Mouse (Mus musculus): Measurements from ENCODE around the gene Megf11. TPM values are rescaled to one million over a fixed set of nuclear protein-coding genes. Genes with fewer than 3 reads are reported as not detected.
A peak's percentile ranks its signal among the peaks of the same experiment; 100 is the strongest.
"Not testable (repeated sequence)": the region's sequence is repeated elsewhere in the genome, so short reads cannot be mapped to it uniquely, and the experiment has no call there.

Gene Megf11
- polyA plus RNA-seq, 1 experiment from 2014 or later, result 12.5 TPM

DNA sequence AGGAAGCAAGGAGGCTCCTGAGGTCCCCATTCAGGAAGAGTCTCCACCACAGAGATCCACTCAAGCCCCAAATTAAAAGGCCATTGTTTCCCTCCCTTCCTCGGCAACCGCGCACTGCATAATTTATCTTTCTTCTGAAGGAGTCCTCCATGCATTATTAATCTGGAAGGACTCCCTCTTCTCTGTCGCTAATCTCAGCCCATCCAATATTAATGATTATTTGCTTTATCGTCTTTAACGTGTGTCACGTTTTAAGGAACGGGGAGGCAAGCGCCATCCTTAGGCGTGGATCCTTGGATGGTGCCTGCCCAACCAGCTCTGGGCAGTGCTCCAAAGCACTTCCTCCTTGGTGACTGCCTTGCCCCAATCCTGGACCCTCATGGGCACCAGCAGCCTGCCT lies 269.3 kb downstream of the Megf11 start:
- no peak overlapping the region for H3K9ac ChIP-seq
- no peak for ATAC-seq (ENCODE audit: low FRiP score, low read depth)
- 68% methylated on average over 10 of the region's 10 CpGs for WGBS
- peaks cover 10% of the 10 kb centered on the region for H3K4me1 ChIP-seq
- no peak overlapping the region for H3K4me2 ChIP-seq (replicated peaks)
- H3K27me3 ChIP-seq (replicated peaks), result no peaks in the 10 kb centered on the region
- H3K9me3 ChIP-seq, result no peaks in the 10 kb centered on the region
- H3K36me3 ChIP-seq, result no peaks in the 10 kb centered on the region
- no peak overlapping the region for H3K4me3 ChIP-seq
- H3K27ac ChIP-seq, result no peak overlapping the region

DNA sequence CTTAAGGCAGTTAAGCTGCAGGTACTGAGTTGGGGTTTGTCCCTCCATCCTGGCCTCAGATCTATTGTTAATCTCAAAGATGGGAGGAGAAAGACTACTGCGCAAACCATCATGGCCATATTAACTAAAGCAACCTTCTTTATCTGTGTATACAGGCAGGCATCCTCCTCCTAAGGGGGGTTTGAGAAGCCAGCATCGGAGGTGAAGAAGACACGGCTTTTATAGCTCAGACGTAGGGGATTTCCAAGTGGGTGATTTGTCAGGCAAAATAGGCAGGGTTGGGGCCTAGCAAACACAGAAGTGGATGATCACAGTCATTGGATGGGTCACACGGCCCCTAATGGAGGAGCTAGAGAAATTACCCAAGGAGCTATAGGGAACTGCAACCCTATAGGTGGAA lies 271.2 kb downstream of the Megf11 start:
- Histone ChIP-seq H3K27ac (no peak overlapping the region), H3K4me3 (no peak overlapping the region), H3K9ac (no peak overlapping the region), H3K27me3 (replicated peaks) (no peaks in the 10 kb centered on the region), H3K9me3 (no peaks in the 10 kb centered on the region), H3K4me1 (peaks cover 23% of the 10 kb centered on the region), H3K36me3 (no peaks in the 10 kb centered on the region), H3K4me2 (replicated peaks) (no peak overlapping the region)
- ATAC-seq (ENCODE audit: low FRiP score, low read depth), result no peak
- 51% methylated on average over 5 of the region's 5 CpGs for WGBS

DNA sequence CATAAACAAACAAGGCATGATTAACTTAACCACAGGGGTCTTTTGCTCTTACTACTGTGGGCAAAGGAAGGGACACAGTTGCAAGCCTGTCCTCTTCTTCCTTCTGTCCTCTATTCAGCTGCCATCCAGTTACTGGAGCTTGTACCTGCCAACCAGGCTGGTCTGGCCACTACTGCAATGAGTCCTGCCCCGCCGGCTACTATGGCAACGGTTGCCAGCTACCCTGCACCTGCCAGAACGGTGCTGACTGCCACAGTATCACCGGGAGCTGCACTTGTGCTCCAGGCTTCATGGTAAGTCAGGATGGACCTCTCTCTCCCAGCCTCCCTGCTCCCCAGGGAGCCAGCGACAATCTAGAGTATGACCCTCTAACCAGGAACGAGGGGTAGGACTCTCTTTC lies 274.8 kb downstream of the Megf11 start:
- H3K9ac ChIP-seq, result no peak overlapping the region
- no peaks in the 10 kb centered on the region for H3K36me3 ChIP-seq
- no peaks in the 10 kb centered on the region for H3K9me3 ChIP-seq
- no peak for ATAC-seq (ENCODE audit: low FRiP score, low read depth)
- no peak overlapping the region for H3K27ac ChIP-seq
- no peak overlapping the region for H3K4me2 ChIP-seq (replicated peaks)
- WGBS, result 68% methylated on average over 7 of the region's 7 CpGs
- H3K4me3 ChIP-seq, result no peak overlapping the region
- H3K27me3 ChIP-seq (replicated peaks), result no peaks in the 10 kb centered on the region
- H3K4me1 ChIP-seq, result peaks cover 30% of the 10 kb centered on the region

DNA sequence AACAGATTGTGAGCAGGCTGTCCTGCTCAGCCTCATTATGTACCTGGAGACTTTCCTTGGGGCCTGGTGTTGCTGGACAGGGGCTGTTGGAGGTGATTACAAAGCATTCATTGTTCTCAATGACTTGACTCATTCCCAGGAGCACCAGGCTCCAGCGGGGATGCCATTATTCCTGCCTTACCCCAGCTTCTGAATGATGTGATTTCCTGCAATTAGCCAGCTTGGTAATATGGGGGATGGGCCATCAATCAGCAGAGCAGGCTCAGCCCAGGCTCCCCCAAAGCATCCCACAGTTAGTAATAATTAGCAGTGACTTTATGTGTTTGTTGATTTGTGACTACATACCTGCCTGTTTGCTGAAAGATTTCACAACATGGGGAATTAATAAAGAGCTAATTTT lies 279.2 kb downstream of the Megf11 start:
- Histone ChIP-seq H3K27ac (no peak overlapping the region), H3K4me1 (peaks cover 40% of the 10 kb centered on the region)
- no peak for ATAC-seq (ENCODE audit: low FRiP score, low read depth)

DNA sequence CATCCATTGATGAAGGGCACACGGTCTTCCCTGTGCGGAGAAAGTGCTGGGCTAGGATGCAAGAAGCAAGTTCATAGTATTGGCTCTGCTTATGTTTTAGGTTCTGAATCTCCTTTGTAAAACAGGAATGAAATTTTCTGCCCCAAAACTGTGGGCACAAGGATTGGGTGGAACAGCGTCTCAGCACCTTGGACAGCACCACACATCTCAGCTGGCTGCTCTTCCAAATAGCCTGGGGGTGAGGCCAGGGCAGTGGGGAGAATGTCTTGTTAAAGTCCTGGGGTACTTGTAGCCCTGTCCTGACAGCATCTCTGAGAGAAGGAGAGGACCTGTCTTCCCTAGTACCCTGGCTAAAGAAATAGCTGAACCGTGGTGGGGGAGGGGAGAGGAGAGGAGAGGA lies 281.1 kb downstream of the Megf11 start:
- ATAC-seq (ENCODE audit: low FRiP score, low read depth), result no peak
- Histone ChIP-seq H3K36me3 (no peaks in the 10 kb centered on the region), H3K9me3 (no peaks in the 10 kb centered on the region), H3K27me3 (replicated peaks) (no peaks in the 10 kb centered on the region), H3K27ac (no peak overlapping the region), H3K4me3 (no peak overlapping the region), H3K4me1 (peaks cover 26% of the 10 kb centered on the region), H3K4me2 (replicated peaks) (no peak overlapping the region), H3K9ac (no peak overlapping the region)
- WGBS, result 37% methylated on average over 4 of the region's 4 CpGs

More for the DNA sequence above, 279.2 kb downstream of the Megf11 start:
- no peaks in the 10 kb centered on the region for H3K27me3 ChIP-seq (replicated peaks)
- H3K9me3 ChIP-seq, result no peaks in the 10 kb centered on the region
- no peaks in the 10 kb centered on the region for H3K36me3 ChIP-seq
- H3K4me3 ChIP-seq, result no peak overlapping the region
- H3K4me2 ChIP-seq (replicated peaks), result no peak overlapping the region
- WGBS, result 0% methylated on average over 1 of the region's 1 CpGs
- H3K9ac ChIP-seq, result no peak overlapping the region

DNA sequence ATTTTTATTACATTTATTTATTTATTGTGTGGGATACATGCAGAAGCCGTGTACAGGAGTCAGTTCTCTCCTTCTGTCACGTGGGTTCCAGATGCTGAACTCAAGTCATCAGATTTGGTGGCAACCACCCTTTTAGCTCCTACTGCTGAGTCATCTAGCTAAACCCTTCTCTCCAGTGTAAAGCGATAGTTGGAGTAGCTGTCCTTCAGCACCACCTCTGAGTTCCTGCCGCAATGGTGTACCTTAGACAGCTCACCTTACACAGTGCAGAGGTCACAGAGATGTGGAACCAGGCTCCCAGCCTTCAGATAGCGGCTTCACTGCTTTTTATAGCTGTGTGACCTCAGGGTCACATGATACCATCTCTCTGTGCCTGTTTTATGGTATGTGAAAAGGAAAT lies 282.1 kb downstream of the Megf11 start:
- Histone ChIP-seq H3K4me3 (no peak overlapping the region), H3K27me3 (replicated peaks) (no peaks in the 10 kb centered on the region), H3K36me3 (no peaks in the 10 kb centered on the region), H3K9me3 (no peaks in the 10 kb centered on the region), H3K27ac (no peak overlapping the region), H3K9ac (no peak overlapping the region), H3K4me1 (peaks cover 26% of the 10 kb centered on the region), H3K4me2 (replicated peaks) (no peak overlapping the region)
- ATAC-seq (ENCODE audit: low FRiP score, low read depth), result no peak
- 19% methylated on average over 5 of the region's 5 CpGs for WGBS

DNA sequence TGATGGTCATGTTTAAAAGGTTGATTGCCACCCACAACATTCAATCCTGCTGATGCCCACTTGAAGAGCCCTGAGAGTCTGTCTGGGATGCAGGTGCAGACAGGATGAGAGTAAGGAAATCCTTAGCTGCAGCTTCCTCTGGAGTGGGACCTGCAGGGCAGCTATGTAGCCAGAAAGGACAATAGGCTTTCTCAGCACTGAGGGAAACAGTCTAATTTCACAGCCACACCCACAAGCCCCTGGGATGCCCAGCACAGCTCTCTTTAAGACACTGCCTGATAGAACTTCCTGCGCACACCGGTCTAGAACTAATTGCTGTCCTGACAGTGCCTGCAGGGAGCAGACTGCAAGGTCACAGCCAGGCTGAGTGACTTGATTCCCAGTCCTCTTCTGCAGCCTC lies 282.6 kb downstream of the Megf11 start:
- WGBS, result 39% methylated on average over 2 of the region's 2 CpGs
- H3K9me3 ChIP-seq, result no peaks in the 10 kb centered on the region
- no peak overlapping the region for H3K9ac ChIP-seq
- no peaks in the 10 kb centered on the region for H3K27me3 ChIP-seq (replicated peaks)
- H3K4me1 ChIP-seq, result peaks cover 26% of the 10 kb centered on the region
- H3K36me3 ChIP-seq, result no peaks in the 10 kb centered on the region
- no peak overlapping the region for H3K4me2 ChIP-seq (replicated peaks)
- H3K27ac ChIP-seq, result no peak overlapping the region
- no peak overlapping the region for H3K4me3 ChIP-seq
- no peak for ATAC-seq (ENCODE audit: low FRiP score, low read depth)

DNA sequence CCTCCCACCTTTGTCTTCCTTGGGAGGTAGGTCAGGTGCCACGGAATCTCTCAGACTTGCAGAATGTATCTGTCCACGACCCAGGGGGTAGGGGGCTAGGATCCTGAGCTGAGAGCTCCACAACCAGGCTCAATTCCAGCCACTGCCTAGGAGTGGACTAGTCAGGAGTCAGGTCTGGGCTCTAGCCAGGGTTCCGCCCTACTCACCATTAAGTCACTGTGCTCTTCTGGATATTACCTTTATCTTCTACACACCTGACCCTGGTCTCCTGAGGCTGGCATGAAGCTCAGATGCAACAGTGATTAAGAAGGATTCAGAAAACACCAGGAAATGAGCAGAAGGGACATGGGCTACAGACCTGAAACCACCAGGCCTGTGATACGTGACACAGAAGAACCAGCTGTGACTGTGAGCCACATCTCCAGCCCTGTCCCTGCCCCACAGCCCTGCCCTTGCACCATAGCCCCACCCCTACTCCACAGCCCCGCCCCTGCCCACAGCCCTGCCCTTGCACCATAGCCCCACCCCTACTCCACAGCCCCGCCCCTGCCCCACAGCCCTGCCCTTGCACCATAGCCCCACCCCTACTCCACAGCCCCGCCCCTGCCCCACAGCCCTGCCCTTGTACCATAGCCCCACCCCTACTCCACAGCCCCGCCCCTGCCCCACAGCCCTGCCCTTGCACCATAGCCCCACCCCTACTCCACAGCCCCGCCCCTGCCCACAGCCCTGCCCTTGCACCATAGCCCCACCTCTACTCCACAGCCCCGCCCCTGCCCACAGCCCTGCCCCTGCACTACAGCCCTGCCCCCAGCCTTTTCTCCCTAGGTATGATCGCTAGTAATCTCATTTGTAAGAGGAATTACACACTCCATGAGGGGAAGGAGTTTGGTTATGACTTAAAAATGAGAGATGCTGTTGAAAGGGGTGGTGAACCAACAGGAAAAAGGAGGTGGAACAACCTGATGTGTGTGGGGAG lies 286.2 kb downstream of the Megf11 start:
- H3K9me3 ChIP-seq; ATAC-seq (ENCODE audit: low FRiP score, low read depth); H3K27ac ChIP-seq; H3K4me2 ChIP-seq (replicated peaks); H3K9ac ChIP-seq; H3K4me3 ChIP-seq; H3K27me3 ChIP-seq (replicated peaks); H3K36me3 ChIP-seq: not testable (repeated sequence)
- H3K4me1 ChIP-seq, result peaks cover 13% of the 10 kb centered on the region
- WGBS, result 42% methylated on average over 6 of the region's 11 CpGs

DNA sequence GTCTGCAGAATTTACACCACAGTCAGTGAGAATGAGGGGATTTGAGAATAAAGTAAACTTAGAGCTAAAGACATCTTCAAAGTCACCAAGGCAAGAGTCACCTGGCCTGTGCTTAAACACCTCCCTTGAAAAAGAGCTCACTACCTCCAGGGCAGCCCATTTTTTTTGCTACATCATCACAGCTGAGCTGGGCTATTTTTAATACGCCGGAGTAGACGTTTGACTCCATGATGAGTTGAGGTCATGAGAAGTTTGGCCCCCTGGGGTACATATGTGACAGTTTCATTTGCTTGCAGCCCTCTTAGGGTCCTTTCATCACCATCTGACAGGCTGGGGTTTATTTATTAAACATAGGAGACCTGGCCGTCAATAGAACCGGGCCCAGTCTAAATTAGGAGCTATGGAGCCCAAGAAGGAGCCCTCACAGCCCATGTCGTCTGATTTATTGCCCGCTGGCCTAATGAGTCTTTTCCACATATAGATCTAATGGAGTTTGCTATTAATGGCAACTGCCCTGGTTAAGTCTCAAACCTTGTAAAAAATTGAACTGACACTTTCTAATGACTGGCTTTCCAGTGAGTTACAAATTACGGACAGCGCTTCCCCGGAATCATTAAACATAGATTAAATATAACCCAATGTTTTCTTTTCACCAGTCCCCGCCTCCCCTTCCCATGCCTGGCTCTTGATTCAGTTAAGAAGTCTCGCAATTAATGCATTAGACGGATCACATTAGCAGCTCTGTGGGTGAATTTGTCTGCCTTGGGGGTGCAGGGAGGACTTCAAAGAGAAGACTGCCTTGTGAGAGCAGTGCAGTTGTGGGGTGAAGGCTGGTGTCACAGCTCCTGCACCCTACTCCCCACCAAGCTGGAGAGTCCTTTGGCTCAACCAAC lies 301.9 kb downstream of the Megf11 start:
- no peak overlapping the region for H3K4me2 ChIP-seq (replicated peaks)
- H3K4me1 ChIP-seq, result peaks cover 16% of the 10 kb centered on the region; the same call in 1 of the 2 replicates
- no peak overlapping the region for H3K9ac ChIP-seq
- ATAC-seq (ENCODE audit: low FRiP score, low read depth), result no peak
- H3K4me3 ChIP-seq, result no peak overlapping the region
- WGBS, result 50% methylated on average over 13 of the region's 13 CpGs
- no peaks in the 10 kb centered on the region for H3K9me3 ChIP-seq
- H3K36me3 ChIP-seq, result no peaks in the 10 kb centered on the region
- H3K27me3 ChIP-seq (replicated peaks), result no peaks in the 10 kb centered on the region
- H3K27ac ChIP-seq, result no peak overlapping the region

DNA sequence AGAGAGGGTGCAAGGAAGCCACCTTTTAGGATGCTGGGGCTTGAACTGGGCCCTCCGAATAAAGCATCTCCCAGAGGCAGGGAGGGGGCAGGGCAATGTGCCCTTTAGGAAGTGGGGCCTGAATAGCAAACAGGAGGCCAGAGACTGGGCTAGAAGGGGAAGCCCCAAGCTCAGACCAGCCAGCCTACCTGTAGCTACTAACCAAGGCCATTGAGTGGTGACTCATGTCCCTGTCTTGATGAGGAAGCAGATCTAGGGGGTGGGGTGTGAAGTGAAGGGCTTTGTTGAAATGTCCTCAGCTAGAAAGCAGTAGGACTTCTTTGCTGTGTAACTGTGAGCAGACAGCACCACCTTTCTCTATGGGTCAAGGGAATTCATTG lies 302.6 kb downstream of the Megf11 start:
- Histone ChIP-seq H3K9ac (no peak overlapping the region), H3K9me3 (no peaks in the 10 kb centered on the region), H3K4me3 (no peak overlapping the region), H3K36me3 (no peaks in the 10 kb centered on the region), H3K27me3 (replicated peaks) (no peaks in the 10 kb centered on the region), H3K4me2 (replicated peaks) (no peak overlapping the region), H3K27ac (no peak overlapping the region), H3K4me1 (peaks cover 16% of the 10 kb centered on the region; the same call in 1 of the 2 replicates)
- 58% methylated on average over 1 of the region's 1 CpGs for WGBS
- no peak for ATAC-seq (ENCODE audit: low FRiP score, low read depth)

DNA sequence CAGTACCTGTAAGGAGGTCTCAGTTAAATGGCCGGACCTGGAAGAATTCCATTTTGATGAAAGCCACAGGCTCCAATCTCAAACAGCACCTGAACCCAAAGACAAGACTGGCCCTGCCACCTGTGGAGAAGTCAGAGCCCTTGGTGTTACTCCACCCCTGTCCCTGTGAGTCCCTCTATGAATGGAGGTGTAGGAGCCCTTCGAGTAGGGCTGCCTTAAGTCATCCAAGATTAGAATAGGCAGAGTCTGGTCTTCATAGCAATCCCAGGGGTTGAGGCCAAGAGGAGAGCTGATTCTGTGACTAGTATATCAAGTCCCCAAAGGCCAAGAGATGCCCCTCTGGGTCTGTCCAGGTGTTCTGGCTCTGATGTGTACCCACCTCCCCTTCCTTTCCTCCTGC lies 305.3 kb downstream of the Megf11 start:
- H3K4me3 ChIP-seq, result no peak overlapping the region
- no peaks in the 10 kb centered on the region for H3K27me3 ChIP-seq (replicated peaks)
- no peak overlapping the region for H3K4me2 ChIP-seq (replicated peaks)
- ATAC-seq (ENCODE audit: low FRiP score, low read depth), result peak; percentile 21; the same call in 1 of the 2 replicates
- no peak overlapping the region for H3K9ac ChIP-seq
- H3K9me3 ChIP-seq, result no peaks in the 10 kb centered on the region
- peaks cover 9% of the 10 kb centered on the region for H3K36me3 ChIP-seq
- H3K27ac ChIP-seq, result no peak overlapping the region
- 85% methylated on average over 2 of the region's 2 CpGs for WGBS
- peaks cover 18% of the 10 kb centered on the region; the same call in 1 of the 2 replicates for H3K4me1 ChIP-seq

DNA sequence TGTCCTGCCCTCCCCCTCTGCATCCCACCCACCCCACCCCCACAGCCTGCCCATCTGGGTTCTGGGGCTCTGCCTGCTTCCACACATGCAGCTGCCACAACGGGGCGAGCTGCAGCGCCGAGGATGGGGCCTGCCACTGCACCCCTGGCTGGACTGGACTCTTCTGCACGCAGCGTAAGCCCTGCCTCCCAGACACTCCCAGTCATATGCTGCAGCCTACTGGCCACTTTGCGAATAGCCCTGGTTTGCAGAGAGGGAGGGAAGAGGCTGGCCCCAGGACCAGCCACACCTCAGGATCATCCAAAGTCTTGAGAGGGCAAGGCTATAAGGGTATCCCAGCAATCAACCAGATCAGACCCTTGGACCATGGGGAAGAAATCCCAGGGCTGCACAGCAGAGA lies 305.8 kb downstream of the Megf11 start:
- H3K27me3 ChIP-seq (replicated peaks), result no peaks in the 10 kb centered on the region
- H3K27ac ChIP-seq, result no peak overlapping the region
- no peak overlapping the region for H3K4me3 ChIP-seq
- 3% methylated on average over 7 of the region's 7 CpGs for WGBS
- H3K36me3 ChIP-seq, result peaks cover 12% of the 10 kb centered on the region
- H3K4me1 ChIP-seq, result peaks cover 18% of the 10 kb centered on the region; the same call in 1 of the 2 replicates
- H3K4me2 ChIP-seq (replicated peaks), result no peak overlapping the region
- no peaks in the 10 kb centered on the region for H3K9me3 ChIP-seq
- no peak overlapping the region for H3K9ac ChIP-seq
- peak; percentile 87 for ATAC-seq (ENCODE audit: low FRiP score, low read depth)

Measured in neural tube, embryonic 12.5 days (tissue).